Mouse (Mus musculus) thymus, postnatal 36 days (tissue): Measurements from ENCODE around the gene Myh6.
"Not testable (repeated sequence)": the region's sequence is repeated elsewhere in the genome, so short reads cannot be mapped to it uniquely, and the experiment has no call there.

ENCODE experiments used
- DNase-seq, 2 experiments: peaks; one replicate each; pipeline ENCODE4 v3.0.0; 2022; ENCODE audit warnings: mixed read lengths in 2 of 2

Myh6 gene

GRCm38 (mm10) chr14:54966320-54966977 is at the start of gene Myh6:
Gene Myh6 (minus strand): TSS chr14:54966927.
- DNase-seq = no peak

- no peak for DNase-seq
These were observed 49.0 kb upstream of the Myh6 start for GRCm38 (mm10) chr14:55015767-55016111.

- DNase-seq = peak; percentile 97 to 99
These were observed 48.5 kb upstream of the Myh6 start, which contains the start of gene Ngdn for GRCm38 (mm10) chr14:55014991-55015766. Gene Ngdn (plus strand): TSS chr14:55015454.

GRCm38 (mm10) chr14:55014591-55014990 is 47.9 kb upstream of the Myh6 start:
- DNase-seq = no peak

GRCm38 (mm10) chr14:55011116-55011515 is 44.4 kb upstream of the Myh6 start:
- peak in 1 of 2 experiments; percentile 13 for DNase-seq

GRCm38 (mm10) chr14:55008417-55008816 is 41.7 kb upstream of the Myh6 start:
- no peak for DNase-seq

- DNase-seq = no peak
These were observed 40.6 kb upstream of the Myh6 start for GRCm38 (mm10) chr14:55007120-55007908.

- DNase-seq = no peak
These were observed 39.8 kb upstream of the Myh6 start for GRCm38 (mm10) chr14:55006541-55006940.

GRCm38 (mm10) chr14:55005967-55006366 is 39.2 kb upstream of the Myh6 start:
- no peak for DNase-seq

GRCm38 (mm10) chr14:55005506-55005905 is 38.8 kb upstream of the Myh6 start:
- DNase-seq = no peak

- no peak for DNase-seq
These were observed 37.4 kb upstream of the Myh6 start for GRCm38 (mm10) chr14:55003878-55004855.

- DNase-seq = no peak
These were observed 36.0 kb upstream of the Myh6 start for GRCm38 (mm10) chr14:55002687-55003120.

GRCm38 (mm10) chr14:55001938-55002686 is 35.4 kb upstream of the Myh6 start:
- DNase-seq = no peak

- no peak for DNase-seq
These were observed 34.7 kb upstream of the Myh6 start for GRCm38 (mm10) chr14:55001446-55001845.

GRCm38 (mm10) chr14:55000814-55001213 is 34.1 kb upstream of the Myh6 start:
- no peak for DNase-seq

- DNase-seq = not testable (repeated sequence)
These were observed 33.1 kb upstream of the Myh6 start for GRCm38 (mm10) chr14:54999868-55000267.

GRCm38 (mm10) chr14:54998680-54999079 is 32.0 kb upstream of the Myh6 start:
- DNase-seq = no peak

GRCm38 (mm10) chr14:54997297-54997696 is 30.6 kb upstream of the Myh6 start:
- no peak for DNase-seq

GRCm38 (mm10) chr14:54996793-54997192 is 30.1 kb upstream of the Myh6 start:
- no peak for DNase-seq

GRCm38 (mm10) chr14:54995457-54996138 is 28.9 kb upstream of the Myh6 start:
- no peak for DNase-seq

- DNase-seq = no peak
These were observed 28.1 kb upstream of the Myh6 start for GRCm38 (mm10) chr14:54994869-54995186.
